In genomic region chr14:68196762-68197469, GRCm38 (mm10) we compare ENCODE assay signal across 12 mouse cellular contexts.
DNase-seq lines count a peak whose midpoint lies in the region; ATAC-seq lines count a peak whose summit lies in the region.
"Had no signal": no experiment of that assay in that cellular context is flagged by ENCODE, and none has a peak within 500 bp of the region (broad histone marks: within the 10 kb centered on the region; RNA-seq: fewer than 3 reads in every experiment).

No protein-coding gene starts in this region.

- H3K4me1 ChIP-seq in heart, embryonic 14.5 days (ENCODE audit: control insufficient read depth in 2 of 2, insufficient read depth in 2 of 2, low read length in 2 of 2) = peaks cover 2 to 6% of the 10 kb centered on the region in 2 experiments
- peaks cover 24% of the 10 kb centered on the region for H3K4me1 ChIP-seq in embryonic facial prominence, embryonic 10.5 days
- peaks cover 27% of the 10 kb centered on the region for H3K4me1 ChIP-seq in hindbrain, embryonic 13.5 days (replicated peaks)
- H3K4me1 ChIP-seq in midbrain, embryonic 15.5 days = peaks cover 24% of the 10 kb centered on the region

- H3K36me3 ChIP-seq in heart, embryonic 14.5 days (ENCODE audit: control insufficient read depth, insufficient read depth, low read length) = no peaks in the 10 kb centered on the region
- no peaks in the 10 kb centered on the region for H3K36me3 ChIP-seq in embryonic facial prominence, embryonic 10.5 days (replicated peaks)
- H3K36me3 ChIP-seq in hindbrain, embryonic 13.5 days = no peaks in the 10 kb centered on the region
- no peaks in the 10 kb centered on the region for H3K36me3 ChIP-seq in midbrain, embryonic 15.5 days (replicated peaks)

- no peak for DNase-seq in heart, adult 18-20 months
- peak; percentile 41 for DNase-seq in embryonic facial prominence, embryonic 10.5 days (ENCODE audit: low spot score)
- no peak for DNase-seq in testis, postnatal 10 days (ENCODE audit: low spot score)
- no peak for DNase-seq in adrenal gland, postnatal 25 days
- DNase-seq in adrenal gland, adult 2 months = no peak
- DNase-seq: kidney, postnatal 25 days had no signal

- no peak for ATAC-seq in heart, embryonic 14.5 days (ENCODE audit: insufficient number of reproducible peaks, insufficient read depth, low FRiP score, low read depth)
- ATAC-seq in hindbrain, embryonic 13.5 days (ENCODE audit: low FRiP score) = no peak; the same call in 1 of the 2 replicates
- peak; percentile 62 for ATAC-seq in midbrain, embryonic 15.5 days (replicated peaks)

- H3K9me3 ChIP-seq in heart, embryonic 14.5 days (ENCODE audit: control insufficient read depth, low read length) = no peaks in the 10 kb centered on the region
- H3K9me3 ChIP-seq in embryonic facial prominence, embryonic 10.5 days = no peaks in the 10 kb centered on the region
- H3K9me3 ChIP-seq in hindbrain, embryonic 13.5 days = no peaks in the 10 kb centered on the region
- no peaks in the 10 kb centered on the region for H3K9me3 ChIP-seq in midbrain, embryonic 15.5 days
- H3K9me3 ChIP-seq: megakaryocyte, embryonic 14.5 days had no signal

- peak overlapping the region; percentile 29; the same call in 1 of the 2 replicates for H3K4me2 ChIP-seq in heart, embryonic 14.5 days (ENCODE audit: low read length)
- 0 out of 2 replicates have a peak overlapping the region, but pooled peaks have one; percentile 22 for H3K4me2 ChIP-seq in hindbrain, embryonic 13.5 days
- H3K4me2 ChIP-seq in midbrain, embryonic 15.5 days = peak overlapping the region; percentile 31; the same call in 1 of the 2 replicates

- no peak overlapping the region for H3K9ac ChIP-seq in heart, embryonic 14.5 days (ENCODE audit: low read length)
- no peak overlapping the region for H3K9ac ChIP-seq in hindbrain, embryonic 13.5 days
- no peak overlapping the region for H3K9ac ChIP-seq in midbrain, embryonic 15.5 days
- H3K9ac ChIP-seq: liver, embryonic 14.5 days had no signal

- H3K27me3 ChIP-seq in heart, embryonic 14.5 days (ENCODE audit: control insufficient read depth, insufficient read depth, low read length) = peaks cover 4% of the 10 kb centered on the region; the same call in 1 of the 2 replicates
- peaks cover 15% of the 10 kb centered on the region for H3K27me3 ChIP-seq in embryonic facial prominence, embryonic 10.5 days (replicated peaks; ENCODE audit: low read depth, poor library complexity, severe bottlenecking)
- H3K27me3 ChIP-seq in hindbrain, embryonic 13.5 days = no peaks in the 10 kb centered on the region
- no peaks in the 10 kb centered on the region for H3K27me3 ChIP-seq in midbrain, embryonic 15.5 days (replicated peaks)

- no peak overlapping the region for H3K4me3 ChIP-seq in heart, embryonic 14.5 days (ENCODE audit: control insufficient read depth in 1 of 2, insufficient read depth in 1 of 2, low read depth in 1 of 2, low read length in 2 of 2)
- peak overlapping the region; percentile 33; the same call in 1 of the 2 replicates for H3K4me3 ChIP-seq in embryonic facial prominence, embryonic 10.5 days
- no peak overlapping the region for H3K4me3 ChIP-seq in hindbrain, embryonic 13.5 days
- no peak overlapping the region for H3K4me3 ChIP-seq in midbrain, embryonic 15.5 days
- H3K4me3 ChIP-seq: erythroblast, embryonic 14.5 days; megakaryocyte, embryonic 14.5 days had no signal

- 36% methylated on average over 9 of the region's 9 CpGs for WGBS in heart, embryonic 14.5 days
- 39% methylated on average over 9 of the region's 9 CpGs for WGBS in embryonic facial prominence, embryonic 10.5 days
- WGBS in hindbrain, embryonic 13.5 days = 23% methylated on average over 9 of the region's 9 CpGs
- 28% methylated on average over 9 of the region's 9 CpGs for WGBS in midbrain, embryonic 15.5 days

- H3K27ac ChIP-seq in heart, embryonic 14.5 days (replicated peaks in 1 of 2; ENCODE audit: control insufficient read depth in 1 of 2, insufficient read depth in 1 of 2, low read depth in 2 of 2, low read length in 2 of 2) = no peak overlapping the region
- H3K27ac ChIP-seq in embryonic facial prominence, embryonic 10.5 days (replicated peaks) = peak overlapping the region; percentile 71
- H3K27ac ChIP-seq in hindbrain, embryonic 13.5 days = peak overlapping the region; percentile 70
- peak overlapping the region; percentile 59; the same call in 1 of the 2 replicates for H3K27ac ChIP-seq in midbrain, embryonic 15.5 days
- H3K27ac ChIP-seq: liver, embryonic 14.5 days had no signal

Comparison
In these comparisons a context has a peak if more than half of its experiments do, and no peak if none do; other contexts are left out.
1. H3K27ac ChIP-seq: peak in embryonic facial prominence, embryonic 10.5 days (single experiment), hindbrain, embryonic 13.5 days (single experiment) and midbrain, embryonic 15.5 days (single experiment); none in heart, embryonic 14.5 days (0 of 2).
2. Peak in every context shown above with its lines, with median percentiles within 50 percentile points of each other: H3K4me2 ChIP-seq.